Mouse (Mus musculus) ovary, postnatal 14 days (tissue): ENCODE measurements around the gene Ear2.
A peak's percentile ranks its signal among the peaks of the same experiment; 100 is the strongest.
"Not testable (repeated sequence)": the region's sequence is repeated elsewhere in the genome, so short reads cannot be mapped to it uniquely, and the experiment has no call there.

Experiments used
- DNase-seq: peaks from one replicate; pipeline ENCODE4 v3.0.0; 2022; ENCODE audit warnings: low spot score

Ear2 gene

DNA sequence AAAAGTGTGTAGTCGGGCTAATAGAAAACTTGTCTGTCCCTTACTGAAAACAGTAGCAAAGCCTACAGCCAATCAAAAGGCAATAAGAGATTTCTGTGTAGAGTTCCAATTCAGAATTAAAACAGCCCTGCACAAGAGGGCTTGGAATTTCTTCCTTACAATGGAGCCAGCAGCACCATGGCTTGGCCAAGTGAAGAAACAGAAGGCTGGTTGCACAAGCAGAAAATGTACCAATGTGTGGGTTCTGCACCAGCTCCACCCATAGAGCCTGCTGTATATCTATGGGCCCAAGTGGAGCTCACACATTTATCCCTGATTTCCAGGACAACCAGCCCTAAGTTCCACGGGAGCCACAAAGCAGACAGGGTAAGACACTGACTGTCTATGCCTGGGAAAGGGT is at the start of gene Ear2:
TSS of gene Ear2 (plus strand) at position 301 of the 400 bp plus-strand sequence.
- not testable (repeated sequence) for DNase-seq

DNA sequence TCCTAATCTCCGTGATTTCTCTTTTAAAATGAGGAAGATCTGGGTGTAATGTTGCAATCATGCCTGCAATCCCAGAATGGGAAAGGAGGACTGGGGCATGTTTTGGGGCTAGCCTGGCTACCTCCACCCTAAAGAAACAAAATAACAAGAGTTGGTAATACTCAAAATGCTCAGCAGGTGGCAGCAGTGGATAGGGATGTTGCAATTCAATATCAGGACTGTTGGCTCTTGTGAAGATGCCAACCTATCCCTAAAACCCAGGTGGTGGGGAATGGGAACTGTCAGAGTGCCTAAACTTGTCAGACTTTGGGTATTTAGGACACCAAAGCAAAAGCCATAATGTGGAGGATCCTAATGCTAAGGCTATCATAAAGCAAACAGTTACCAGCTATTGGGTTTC is 34.6 kb upstream of the Ear2 start:
- peak; percentile 0 for DNase-seq

GRCm38 (mm10) chr14:44070595-44070994 is 31.9 kb upstream of the Ear2 start:
- DNase-seq, result not testable (repeated sequence)

DNA sequence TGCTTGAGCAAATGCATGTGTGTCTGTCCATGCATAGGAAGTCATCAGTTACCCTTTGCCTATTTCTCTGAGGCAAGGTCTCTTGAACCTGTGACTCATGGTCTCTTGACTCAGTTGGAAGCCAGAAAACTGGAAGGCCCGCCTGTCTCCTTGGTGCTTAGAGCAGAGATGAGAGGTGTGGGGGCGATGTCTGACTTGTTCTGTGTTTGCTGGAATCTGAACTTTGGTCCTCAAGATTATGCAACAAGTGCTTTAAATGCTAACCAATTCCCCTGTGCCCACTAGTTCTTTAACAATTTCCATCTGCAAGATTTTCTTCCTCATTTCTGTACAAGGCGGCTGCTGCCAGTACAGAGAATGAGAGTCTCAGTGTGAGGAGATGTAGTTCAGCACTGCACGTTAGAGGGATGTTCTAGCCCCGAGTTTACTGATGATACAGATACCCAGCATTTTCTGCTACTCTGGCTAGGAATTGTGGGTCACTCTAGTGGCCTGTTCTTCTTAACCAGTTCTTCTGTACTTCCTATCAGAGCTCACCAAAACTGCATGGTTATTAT is 24.6 kb upstream of the Ear2 start:
- DNase-seq, result not testable (repeated sequence)

- DNase-seq, result not testable (repeated sequence)
Observed at GRCm38 (mm10) chr14:44086588-44086987, 15.9 kb upstream of the Ear2 start.

DNA sequence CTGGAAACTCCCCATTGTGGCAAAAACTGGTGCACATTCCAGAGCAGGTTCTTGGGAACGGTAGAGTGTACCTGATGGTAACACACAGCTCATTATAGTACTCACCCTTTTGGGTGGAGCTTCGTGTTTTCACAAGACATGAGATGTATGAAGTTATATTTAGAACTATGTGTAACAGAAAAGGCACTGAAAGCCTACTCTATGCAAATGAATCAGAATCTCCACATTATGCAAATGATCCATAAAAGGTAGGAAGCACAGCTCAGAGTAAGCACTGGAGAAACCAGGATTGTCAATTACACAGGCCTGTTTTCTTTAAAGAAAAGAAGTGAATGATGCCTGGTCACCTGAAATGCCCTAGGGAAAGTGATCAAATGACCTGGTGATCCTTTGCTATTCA is 14.9 kb upstream of the Ear2 start:
- not testable (repeated sequence) for DNase-seq

GRCm38 (mm10) chr14:44091524-44091923 is 10.9 kb upstream of the Ear2 start:
- DNase-seq, result not testable (repeated sequence)

DNA sequence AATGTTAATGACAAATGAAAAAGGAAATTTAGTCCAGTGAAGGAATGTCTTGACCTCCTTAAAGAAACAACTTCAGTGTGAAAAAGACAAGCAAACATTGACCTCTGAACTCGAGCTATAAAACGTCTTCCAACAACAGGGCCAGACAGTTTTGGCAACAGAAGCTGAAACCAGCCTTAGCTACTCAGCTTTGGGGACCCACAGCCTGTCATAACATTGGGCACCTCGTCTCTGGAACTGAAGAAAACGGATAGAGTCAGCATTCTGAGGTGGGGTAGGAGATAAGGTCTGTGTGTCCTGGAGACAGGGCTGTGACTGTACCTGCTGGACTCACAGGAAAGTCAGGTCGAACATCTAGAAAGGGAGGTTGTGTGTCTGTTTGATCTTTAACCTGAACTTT is 8.0 kb upstream of the Ear2 start:
- not testable (repeated sequence) for DNase-seq

- not testable (repeated sequence) for DNase-seq
Observed at GRCm38 (mm10) chr14:44100030-44100429, 2.4 kb upstream of the Ear2 start.

DNA sequence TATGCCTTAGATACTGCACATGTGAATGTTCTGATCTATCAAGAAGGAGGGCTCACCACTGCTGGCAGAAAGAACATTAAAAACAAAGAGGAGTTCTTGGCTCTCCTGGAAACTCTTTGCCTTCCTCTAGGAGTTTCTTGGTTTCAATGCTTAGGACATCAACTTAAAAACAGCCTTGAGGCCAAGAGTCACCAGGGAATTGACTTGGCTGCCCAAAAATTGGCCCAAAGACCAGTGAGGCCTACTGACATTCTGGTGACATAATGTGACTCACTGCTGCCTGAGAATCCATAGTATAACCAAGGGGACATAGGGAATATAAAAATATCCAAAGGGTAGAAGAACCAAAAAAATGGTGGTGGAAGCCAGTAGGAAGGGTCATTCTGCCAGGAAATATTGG is 8.5 kb downstream of the Ear2 start:
- no peak for DNase-seq

DNA sequence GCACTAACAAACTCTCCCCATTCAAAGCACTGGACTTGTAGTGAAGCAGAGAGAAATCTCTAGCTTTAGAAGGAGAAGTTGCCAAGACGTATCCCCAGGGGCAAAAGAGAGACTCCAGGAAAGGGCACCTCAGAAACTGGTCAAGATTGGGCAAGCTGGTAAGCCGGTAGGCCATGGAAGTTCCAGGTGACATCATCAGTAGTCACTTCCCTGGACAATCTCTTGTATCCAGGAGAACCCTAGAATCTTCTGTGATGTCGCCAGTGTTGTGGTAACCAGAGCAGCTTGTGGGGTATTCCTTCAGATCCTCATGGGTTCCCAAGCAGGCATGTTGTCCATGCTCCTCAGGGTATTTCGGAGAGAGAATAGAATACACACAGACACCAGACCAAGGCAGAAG is 21.1 kb downstream of the Ear2 start, which contains the start of gene Gm3327:
TSS of gene Gm3327 (plus strand) at position 301 of the 400 bp plus-strand sequence.
- DNase-seq, result not testable (repeated sequence)
